Mouse (Mus musculus) kidney, postnatal 0 days (tissue): ENCODE results near the gene Flot1. TPM values are rescaled to one million over a fixed set of nuclear protein-coding genes. Genes with fewer than 3 reads are reported as not detected.

Experiments
- ATAC-seq: fragments of 200-750 bp; cut with Nextera tagmentation; replicated peaks from 2 replicates; pipeline ENCODE4 v1.8.0; 2017; ENCODE audit warnings: low read depth, moderate number of reproducible peaks, moderate TSS enrichment, moderate library complexity; ENCODE audit not compliant: low FRiP score
- DNase-seq: peaks from one replicate; pipeline ENCODE4 v3.0.0-alpha.2; 2016; ENCODE audit warnings: low spot score
- H3K27ac ChIP-seq: fragments of 300-500 bp; sonication (generic); 2 replicates; pipeline ENCODE4 v1.5.1; 2014; ENCODE audit warnings: mild to moderate bottlenecking
- H3K27me3 ChIP-seq: fragments of 300-500 bp; sonication (generic); 2 replicates; pipeline ENCODE4 v1.6.1; 2014; ENCODE audit warnings: low read length, mixed read lengths; ENCODE audit not compliant: insufficient read depth
- H3K36me3 ChIP-seq: fragments of 300-500 bp; sonication (generic); 2 replicates; pipeline ENCODE4 v1.6.1; 2014; ENCODE audit warnings: low read length, mixed read lengths; ENCODE audit not compliant: insufficient read depth
- H3K4me1 ChIP-seq: fragments of 300-500 bp; sonication (generic); replicated peaks from 2 replicates; pipeline ENCODE4 v1.6.1; 2014; ENCODE audit warnings: antibody characterized with exemption, low read length, mixed read lengths; ENCODE audit not compliant: insufficient read depth
- H3K4me2 ChIP-seq: fragments of 300-500 bp; sonication (generic); 2 replicates; pipeline ENCODE4 v1.6.1; 2014; ENCODE audit warnings: mild to moderate bottlenecking, low read length, moderate library complexity, mixed read lengths
- H3K4me3 ChIP-seq: fragments of 300-500 bp; sonication (generic); replicated peaks from 2 replicates; pipeline ENCODE4 v1.5.1; 2014; ENCODE audit warnings: low read depth, low read length
- H3K9ac ChIP-seq: fragments of 300-500 bp; sonication (generic); 2 replicates; pipeline ENCODE4 v1.6.1; 2014; ENCODE audit warnings: low read depth, low read length
- H3K9me3 ChIP-seq: fragments of 300-500 bp; sonication (generic); replicated peaks from 2 replicates; pipeline ENCODE4 v1.6.1; 2016; ENCODE audit warnings: low read length, inconsistent platforms, mixed read lengths
- CTCF ChIP-seq: IDR thresholded peaks from 2 replicates; pipeline ENCODE4 v1.5.1; 2016; ENCODE audit warnings: antibody characterized with exemption, low read depth, mild to moderate bottlenecking, moderate library complexity
- WGBS: fragments of 180-500 bp; shearing (Covaris S2); extraction: QIAGEN DNeasy Blood & Tissue Kit; methylation state at CpG from one replicate; pipeline ENCODE4 v1.1.7; 2014; 5-methylcytosine and 5-hydroxymethylcytosine counted together
- polyA plus RNA-seq: library from polyadenylated mRNA; unstranded; fragments of >200 nt; fragmentation: Nextera tagmentation; extraction: Ambion mirVana; gene quantifications from 2 replicates; pipeline ENCODE4 v1.2.1, GENCODE M21; 2015

Flot1 gene
- polyA plus RNA-seq, 1 experiment from 2014 or later, result 52.2 TPM

GRCm38 (mm10) chr17:35808073-35808472 is 15.0 kb upstream of the Flot1 start:
- no peak for TF ChIP-seq CTCF
- no peak overlapping the region for H3K9ac ChIP-seq
- H3K27me3 ChIP-seq, result no peaks in the 10 kb centered on the region
- 70% methylated on average over 9 of the region's 9 CpGs for WGBS
- H3K4me2 ChIP-seq, result no peak overlapping the region
- peak; percentile 22 for DNase-seq
- peak overlapping the region; percentile 2; the same call in 1 of the 2 replicates for H3K27ac ChIP-seq
- H3K36me3 ChIP-seq, result no peaks in the 10 kb centered on the region
- H3K4me3 ChIP-seq, result no peak overlapping the region
- H3K4me1 ChIP-seq, result peaks cover 7% of the 10 kb centered on the region
- no peak for ATAC-seq
- H3K9me3 ChIP-seq, result no peaks in the 10 kb centered on the region

DNA sequence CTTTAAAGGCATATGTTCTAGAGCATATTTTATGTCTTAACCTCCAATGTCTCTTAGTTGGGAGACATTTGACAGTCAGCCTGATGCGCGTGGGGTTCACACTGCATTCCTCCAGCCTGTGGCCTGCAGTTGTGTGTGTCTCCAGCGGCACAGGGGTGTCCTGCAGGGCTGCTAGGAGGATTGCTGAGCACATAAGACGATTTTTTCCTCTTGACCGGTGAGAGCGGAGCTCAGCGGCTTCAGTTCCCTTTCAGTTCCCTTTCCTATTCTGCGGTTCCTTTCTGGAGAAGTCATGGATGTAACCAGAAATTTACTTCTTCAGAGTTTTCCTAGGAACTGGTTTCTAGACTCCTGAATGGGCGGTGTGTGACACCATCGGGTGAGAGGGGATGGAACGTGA is 13.6 kb upstream of the Flot1 start:
- ATAC-seq, result no peak
- WGBS, result 89% methylated on average over 11 of the region's 11 CpGs
- DNase-seq, result no peak
- no peak overlapping the region for H3K4me3 ChIP-seq
- no peak for TF ChIP-seq CTCF
- no peaks in the 10 kb centered on the region for H3K27me3 ChIP-seq
- no peak overlapping the region for H3K27ac ChIP-seq
- H3K4me1 ChIP-seq, result peaks cover 16% of the 10 kb centered on the region
- H3K36me3 ChIP-seq, result no peaks in the 10 kb centered on the region
- no peak overlapping the region for H3K4me2 ChIP-seq
- H3K9me3 ChIP-seq, result no peaks in the 10 kb centered on the region
- H3K9ac ChIP-seq, result no peak overlapping the region

- Histone ChIP-seq H3K36me3 (no peaks in the 10 kb centered on the region), H3K4me2 (no peak overlapping the region), H3K9ac (no peak overlapping the region), H3K4me1 (peaks cover 22% of the 10 kb centered on the region), H3K9me3 (no peaks in the 10 kb centered on the region), H3K27me3 (no peaks in the 10 kb centered on the region), H3K27ac (no peak overlapping the region), H3K4me3 (no peak overlapping the region)
- no peak for TF ChIP-seq CTCF
- DNase-seq, result no peak
- no peak for ATAC-seq
- WGBS, result 72% methylated on average over 5 of the region's 5 CpGs
Observed at GRCm38 (mm10) chr17:35810900-35811648, 12.0 kb upstream of the Flot1 start.

DNA sequence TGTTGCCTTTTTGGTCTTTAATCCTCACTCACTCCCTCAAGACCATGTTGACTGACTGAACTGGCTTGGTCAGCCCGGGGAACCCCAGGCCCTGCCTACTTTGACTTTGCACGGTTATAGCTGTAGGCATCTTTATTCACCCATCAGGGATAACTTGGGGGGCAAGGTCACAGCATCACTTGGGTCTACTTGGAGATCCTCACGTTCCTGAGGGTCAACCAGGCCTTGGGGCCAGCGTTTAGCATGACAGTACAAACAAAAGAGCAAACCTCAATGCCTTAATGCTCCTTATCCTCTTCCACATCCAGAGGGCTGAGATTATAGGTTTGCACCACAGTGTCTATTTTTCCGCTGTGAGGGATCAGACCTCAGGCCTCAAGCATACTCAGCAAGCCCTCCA is 10.7 kb upstream of the Flot1 start:
- no peaks in the 10 kb centered on the region for H3K36me3 ChIP-seq
- DNase-seq (no peak), ATAC-seq (no peak)
- H3K27me3 ChIP-seq, result no peaks in the 10 kb centered on the region
- H3K9ac ChIP-seq, result no peak overlapping the region
- TF ChIP-seq CTCF, result no peak
- H3K4me1 ChIP-seq, result peaks cover 28% of the 10 kb centered on the region
- WGBS, result 86% methylated on average over 5 of the region's 5 CpGs
- H3K9me3 ChIP-seq, result no peaks in the 10 kb centered on the region
- no peak overlapping the region for H3K4me3 ChIP-seq
- H3K4me2 ChIP-seq, result no peak overlapping the region
- peak overlapping the region; percentile 89 for H3K27ac ChIP-seq

- Histone ChIP-seq H3K27me3 (no peaks in the 10 kb centered on the region), H3K4me1 (peaks cover 31% of the 10 kb centered on the region)
Observed at GRCm38 (mm10) chr17:35812736-35813135, 10.3 kb upstream of the Flot1 start.

DNA sequence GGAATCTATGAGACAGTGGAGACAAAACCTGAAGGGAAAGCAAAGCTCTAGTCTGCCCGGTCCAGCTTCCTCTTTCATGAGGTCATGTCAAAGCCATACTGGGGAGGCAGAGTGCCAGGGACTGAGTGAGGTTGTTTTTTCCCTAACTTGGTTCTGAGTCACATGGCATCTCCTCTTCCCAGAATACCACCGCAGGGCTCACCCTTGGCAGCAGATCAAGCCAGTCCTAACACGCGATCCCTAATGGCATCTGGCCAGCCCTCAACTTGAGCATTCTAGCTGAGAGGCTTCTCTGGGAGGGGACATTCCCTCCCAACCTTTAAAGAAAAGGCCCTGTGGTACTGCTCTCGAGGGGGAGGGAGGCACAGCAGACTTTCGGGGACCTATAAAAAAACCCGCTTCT is 9.8 kb upstream of the Flot1 start:
- H3K4me2 ChIP-seq, result no peak overlapping the region
- DNase-seq, result peak; percentile 86

More at GRCm38 (mm10) chr17:35812736-35813135, 10.3 kb upstream of the Flot1 start:
- no peaks in the 10 kb centered on the region for H3K9me3 ChIP-seq
- no peaks in the 10 kb centered on the region for H3K36me3 ChIP-seq
- H3K9ac ChIP-seq, result no peak overlapping the region
- ATAC-seq, result peak; percentile 16; the same call in 1 of the 2 replicates
- TF ChIP-seq CTCF, result no peak
- peak overlapping the region; percentile 89 for H3K27ac ChIP-seq
- no peak overlapping the region for H3K4me3 ChIP-seq
- WGBS, result 52% methylated on average over 6 of the region's 6 CpGs
- no peak for DNase-seq
- H3K4me2 ChIP-seq, result no peak overlapping the region

More for the DNA sequence above, 9.8 kb upstream of the Flot1 start:
- H3K9ac ChIP-seq, result no peak overlapping the region
- H3K27ac ChIP-seq, result peak overlapping the region; percentile 89
- peak; percentile 67 for ATAC-seq
- H3K4me1 ChIP-seq, result peaks cover 31% of the 10 kb centered on the region
- H3K36me3 ChIP-seq, result no peaks in the 10 kb centered on the region
- no peaks in the 10 kb centered on the region for H3K27me3 ChIP-seq
- no peak for TF ChIP-seq CTCF
- H3K9me3 ChIP-seq, result no peaks in the 10 kb centered on the region
- H3K4me3 ChIP-seq, result no peak overlapping the region
- 31% methylated on average over 7 of the region's 7 CpGs for WGBS
